Mouse (Mus musculus) myocyte (in vitro differentiated cells): ENCODE results near the gene Pcx. TPM values are rescaled to one million over a fixed set of nuclear protein-coding genes. Genes with fewer than 3 reads are reported as not detected.

Source experiments
- H3K27me3 ChIP-seq: one replicate; pipeline ENCODE4 v1.6.1; 2011; ENCODE audit not compliant: control insufficient read depth, insufficient read depth, insufficient read length
- H3K36me3 ChIP-seq: one replicate; pipeline ENCODE4 v1.6.1; 2011; ENCODE audit not compliant: control insufficient read depth, insufficient read depth
- H3K4me2 ChIP-seq: one replicate; pipeline ENCODE4 v1.6.1; 2011; ENCODE audit warnings: low read depth, control low read depth
- H3K4me3 ChIP-seq: one replicate; pipeline ENCODE4 v1.5.1; 2011; ENCODE audit warnings: mild to moderate bottlenecking, control low read depth, moderate library complexity
- H3K79me2 ChIP-seq: one replicate; pipeline ENCODE4 v1.6.1; 2011; ENCODE audit not compliant: control insufficient read depth, insufficient read depth
- H3ac ChIP-seq: one replicate; pipeline ENCODE4 v1.6.1; 2011; ENCODE audit not compliant: control insufficient read depth, insufficient read length
- MAX ChIP-seq: IDR thresholded peaks from one replicate; pipeline ENCODE4 v1.6.1; 2011; ENCODE audit warnings: low read depth, mild to moderate bottlenecking, control low read depth
- MYOD1 ChIP-seq, 3 experiments: IDR thresholded peaks; one replicate each; pipeline ENCODE4 v1.6.1; 2011; ENCODE audit warnings: control low read depth in 2 of 3, low read depth in 2 of 3, mild to moderate bottlenecking in 2 of 3, moderate library complexity in 1 of 3; ENCODE audit not compliant: insufficient read length in 2 of 3, control insufficient read depth in 1 of 3
- MYOG ChIP-seq, 3 experiments: IDR thresholded peaks; one replicate each; pipeline ENCODE4 v1.6.1; 2011; ENCODE audit warnings: control low read depth in 2 of 3, low read depth in 2 of 3, mild to moderate bottlenecking in 2 of 3; ENCODE audit not compliant: insufficient read length in 2 of 3, control insufficient read depth in 1 of 3, insufficient read depth in 1 of 3
- POLR2A ChIP-seq: IDR thresholded peaks from one replicate; pipeline ENCODE4 v1.6.1; 2011; ENCODE audit warnings: low read depth, mild to moderate bottlenecking, control low read depth, moderate library complexity; ENCODE audit not compliant: insufficient read length
- REST ChIP-seq: IDR thresholded peaks from one replicate; pipeline ENCODE4 v1.6.1; 2011; ENCODE audit warnings: mild to moderate bottlenecking, control low read depth, moderate library complexity; ENCODE audit not compliant: insufficient read depth, insufficient read length
- TCF12 ChIP-seq: IDR thresholded peaks from one replicate; pipeline ENCODE4 v1.6.1; 2011; ENCODE audit warnings: mild to moderate bottlenecking, control low read depth; ENCODE audit not compliant: poor library complexity, insufficient read depth, severe bottlenecking
- polyA plus RNA-seq: library from polyadenylated mRNA; unstranded; fragments of >200 nt; fragmentation: generic; extraction: Trizol; gene quantifications from one replicate; pipeline ENCODE4 v1.2.1, GENCODE M21; 2012; ENCODE audit warnings: missing spikeins

Gene Pcx
- polyA plus RNA-seq, 1 experiment: 16.3 TPM

GRCm38 (mm10) chr19:4670776-4671175 lies 160.5 kb downstream of the Pcx start:
- Histone ChIP-seq H3K4me2 (peak overlapping the region; percentile 8), H3K36me3 (no peaks in the 10 kb centered on the region)

More at GRCm38 (mm10) chr19:4670776-4671175, 160.5 kb downstream of the Pcx start:
- Histone ChIP-seq H3K4me3 (no peak overlapping the region), H3K27me3 (no peaks in the 10 kb centered on the region), H3ac (no peak overlapping the region), H3K79me2 (no peaks in the 10 kb centered on the region)
- TF ChIP-seq POLR2A (no peak), MAX (no peak), REST (no peak), MYOG (IDR thresholded peaks at IDR 0.05; ENCODE audit: control insufficient read depth in 1 of 3, insufficient read depth in 1 of 3, insufficient read length in 2 of 3, low read depth in 2 of 3) (no peak), TCF12 (no peak), MYOD1 (IDR thresholded peaks at IDR 0.05; ENCODE audit: control insufficient read depth in 1 of 3, insufficient read length in 2 of 3, low read depth in 2 of 3) (no peak)

Other genes starting within 250 kb of the Pcx start
- 0.17 TPM for gene Ssh3, start 241.3 kb upstream of the Pcx start, polyA plus RNA-seq
- 1.7 TPM for gene Ankrd13d, start 227.3 kb upstream of the Pcx start, polyA plus RNA-seq
- 56.3 TPM for gene Grk2, start 204.2 kb upstream of the Pcx start, polyA plus RNA-seq
- gene Kdm2a, start 112.2 kb upstream of the Pcx start, polyA plus RNA-seq: 20.3 TPM
- 51.1 TPM for gene Rhod, start 71.0 kb upstream of the Pcx start, polyA plus RNA-seq
- 22.3 TPM for gene Syt12, start 33.0 kb upstream of the Pcx start, polyA plus RNA-seq
- 0.05 TPM for gene 2010003K11Rik, start 11.9 kb upstream of the Pcx start, polyA plus RNA-seq
- 22.0 TPM for gene Lrfn4, start 105.2 kb downstream of the Pcx start, polyA plus RNA-seq
- gene Rce1, start 115.2 kb downstream of the Pcx start, polyA plus RNA-seq: 43.8 TPM
- gene Gm960, start 188.2 kb downstream of the Pcx start, polyA plus RNA-seq: 0.90 TPM
- 0.56 TPM for gene Sptbn2, start 200.7 kb downstream of the Pcx start, polyA plus RNA-seq
- gene Rbm4b, start 246.0 kb downstream of the Pcx start, polyA plus RNA-seq: 4.8 TPM